Mouse (Mus musculus): Measurements from ENCODE around the gene Shisa4.
A peak's percentile ranks its signal among the peaks of the same experiment; 100 is the strongest.

Gene Shisa4

DNA sequence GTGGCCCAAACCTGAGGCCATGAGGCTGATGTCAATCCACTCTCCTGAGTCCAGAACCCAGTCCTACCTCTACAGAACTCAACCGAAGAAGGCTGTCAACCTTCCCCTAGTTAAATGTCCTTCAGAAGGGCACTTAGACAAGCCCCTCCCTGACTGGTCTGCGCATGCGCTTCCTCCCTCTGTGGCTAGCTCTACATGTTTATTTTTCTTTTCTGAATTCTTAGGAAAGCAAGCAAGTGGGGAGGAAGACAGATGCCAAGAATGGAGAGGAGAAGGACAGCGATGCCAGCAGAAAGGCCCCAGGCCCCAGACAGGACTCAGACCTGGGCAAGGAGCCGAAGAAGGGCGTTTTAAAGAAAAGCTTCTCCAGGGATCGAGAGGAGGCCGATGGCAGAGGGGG, 11.6 kb downstream of the Shisa4 start:
- no peak for DNase-seq

DNA sequence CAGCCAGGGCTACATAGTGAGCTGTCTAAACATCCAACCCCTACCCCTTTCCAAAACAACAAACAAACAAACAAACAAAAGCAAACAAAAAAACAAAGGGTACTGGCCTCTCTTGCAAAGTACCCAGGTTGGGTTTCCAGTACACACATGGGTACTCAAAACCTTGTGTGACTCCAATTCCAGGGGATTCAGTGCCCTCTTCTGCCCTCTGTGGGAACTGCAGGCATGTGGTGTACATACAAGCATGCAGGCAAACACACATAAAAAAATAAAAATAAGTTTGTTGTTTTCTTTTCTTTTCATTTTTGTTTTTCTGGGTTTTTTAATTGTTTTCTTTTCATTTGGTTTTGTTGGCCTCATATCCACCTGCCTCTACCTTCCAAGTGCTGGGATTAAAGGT, 12.9 kb downstream of the Shisa4 start:
- DNase-seq, result no peak

DNA sequence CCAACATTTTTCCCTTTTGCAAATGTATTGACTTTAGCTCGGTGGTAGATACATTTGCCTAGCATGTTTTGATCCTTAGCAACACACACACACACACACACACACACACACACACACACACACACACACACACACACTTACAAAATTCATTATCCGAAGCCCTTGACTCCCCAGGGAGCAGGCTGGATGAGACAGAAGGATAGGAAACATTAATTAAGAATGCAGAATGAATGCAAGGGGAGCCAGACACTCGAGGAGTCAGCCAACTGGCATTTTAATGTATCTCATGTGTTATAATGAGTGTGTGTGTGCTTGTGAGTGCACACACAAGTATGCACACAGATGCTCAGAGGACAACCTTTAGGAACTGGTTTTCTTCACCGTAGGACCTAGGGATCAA, 13.5 kb downstream of the Shisa4 start:
- no peak for DNase-seq

DNA sequence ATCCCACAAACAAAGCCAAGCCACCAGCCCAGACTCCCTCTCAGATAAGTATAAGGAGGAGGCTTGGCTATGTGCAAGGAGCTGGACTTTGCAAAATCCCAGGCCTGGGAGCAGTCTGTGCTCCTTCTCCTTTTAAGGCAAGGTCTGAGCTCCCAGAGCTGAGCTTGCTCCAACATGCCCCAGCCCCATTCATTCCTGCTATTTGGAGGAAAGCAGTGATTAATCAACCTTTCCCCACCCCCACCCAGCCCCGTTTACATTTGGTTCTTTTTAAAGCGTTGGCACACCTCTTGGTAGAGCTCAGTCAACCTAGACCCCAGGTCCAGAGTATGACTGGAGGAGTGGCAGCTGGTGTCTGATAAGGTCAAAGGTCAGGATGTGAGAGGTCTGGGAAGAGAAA, 16.0 kb downstream of the Shisa4 start:
- no peak for DNase-seq

DNA sequence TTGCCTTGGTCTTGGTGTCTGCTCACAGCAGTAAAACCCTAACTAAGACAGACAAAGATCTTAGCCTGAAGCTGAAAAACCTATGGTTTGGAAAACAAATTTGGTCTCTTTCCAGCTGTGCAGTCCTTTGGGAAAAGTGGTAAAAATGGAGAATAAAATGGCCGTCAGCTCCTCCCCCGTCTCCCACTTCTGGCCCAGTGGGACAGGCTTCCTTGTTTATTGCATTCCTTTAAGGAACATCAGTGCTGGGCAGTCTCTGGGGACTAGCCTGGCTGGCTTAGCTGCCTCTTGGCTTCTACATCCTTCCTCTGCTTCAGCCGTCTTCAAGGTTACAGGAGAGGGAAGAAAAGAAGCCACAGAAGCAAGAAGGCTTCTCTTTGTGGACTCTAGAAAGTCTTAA, 23.1 kb downstream of the Shisa4 start:
- DNase-seq, result no peak

DNA sequence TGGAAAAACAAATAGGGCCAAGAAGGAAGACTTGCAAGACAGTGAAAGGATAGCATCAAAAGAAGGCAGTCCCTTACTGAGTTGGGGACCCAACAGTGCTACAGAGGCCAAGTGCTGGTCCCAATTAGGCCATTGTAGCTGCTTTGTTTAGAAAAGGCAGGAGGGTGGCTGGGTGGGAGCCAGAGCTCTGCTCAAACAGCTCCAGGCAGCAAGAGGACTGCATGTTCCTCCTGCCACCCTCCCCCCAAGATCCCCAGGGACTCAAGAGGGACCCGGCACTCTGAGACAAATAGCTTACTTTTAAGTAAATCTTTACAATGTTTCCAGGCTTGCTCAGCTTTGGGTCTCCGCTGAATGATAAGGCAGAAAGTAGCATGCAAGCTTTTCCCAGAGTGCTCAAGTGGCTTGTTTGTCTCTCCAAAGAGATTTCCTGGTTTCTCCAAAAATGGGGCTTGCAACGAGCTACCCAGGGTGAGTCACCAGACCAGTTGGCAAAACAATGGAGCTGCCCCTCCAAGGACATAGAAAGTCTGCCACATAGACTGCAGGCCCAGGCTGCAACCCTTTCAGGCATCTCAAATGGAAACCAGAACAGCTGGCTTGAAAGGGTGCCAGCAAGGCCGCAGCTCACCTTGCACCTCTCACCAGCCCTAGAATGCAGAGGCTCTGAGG, 27.4 kb downstream of the Shisa4 start:
- no peak for DNase-seq

DNA sequence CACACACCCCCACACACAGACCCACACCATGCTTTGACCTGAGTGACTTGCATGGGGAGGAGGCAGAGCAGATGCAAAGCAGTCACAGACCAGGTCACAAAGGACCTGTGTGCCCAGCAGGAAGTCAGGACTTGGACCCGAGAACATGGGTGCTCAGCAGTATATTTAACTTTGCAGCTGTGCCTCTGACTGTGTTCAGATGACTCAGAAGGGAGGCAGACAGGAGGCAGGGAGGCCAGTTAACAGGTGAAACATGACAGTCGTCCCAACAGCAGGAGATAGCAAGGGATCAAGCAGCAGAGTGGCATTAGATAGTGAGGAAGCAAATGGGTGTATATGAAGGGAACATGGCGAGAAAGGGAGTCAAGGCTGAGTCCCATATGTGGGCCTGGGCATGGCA, 28.1 kb downstream of the Shisa4 start:
- no peak for DNase-seq

DNA sequence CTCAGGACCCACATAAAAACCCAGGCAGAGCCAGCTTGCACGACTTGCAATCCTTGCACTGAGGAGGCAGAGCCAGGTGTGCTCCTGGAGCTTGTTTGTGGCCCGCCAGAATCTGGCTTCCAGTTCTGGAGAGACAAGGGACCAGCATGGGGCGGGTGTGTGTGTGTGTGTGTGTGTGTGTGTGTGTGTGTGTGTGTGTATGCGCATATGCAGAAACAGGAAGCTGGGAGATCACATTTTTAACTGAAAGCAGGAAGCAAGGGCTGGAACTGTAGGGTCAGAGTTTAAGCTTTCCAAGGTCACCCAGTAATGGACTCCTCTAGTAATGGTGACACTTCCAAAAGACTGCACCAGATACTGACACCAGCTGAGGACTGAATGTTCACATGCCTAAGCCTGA, 31.0 kb downstream of the Shisa4 start:
- no peak for DNase-seq

DNA sequence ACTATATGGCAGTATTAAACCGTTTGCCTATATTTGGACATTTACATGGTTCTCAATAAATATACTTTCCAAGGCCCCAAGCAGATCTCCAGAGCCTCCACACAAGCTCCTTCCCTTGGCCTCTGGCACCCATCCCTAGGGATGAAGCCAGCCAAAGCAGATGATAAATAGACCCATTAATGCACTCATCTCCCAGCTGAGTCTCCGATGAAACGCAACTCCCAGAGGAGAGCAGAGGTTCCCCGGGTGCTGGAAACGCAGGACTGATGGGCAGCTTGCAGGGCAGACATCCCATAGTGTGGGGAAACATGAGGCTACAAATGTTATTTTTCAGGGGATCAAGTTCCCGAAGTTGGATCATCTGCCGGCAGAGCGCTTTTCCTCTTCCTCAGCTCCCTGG, 33.1 kb downstream of the Shisa4 start:
- no peak for DNase-seq

DNA sequence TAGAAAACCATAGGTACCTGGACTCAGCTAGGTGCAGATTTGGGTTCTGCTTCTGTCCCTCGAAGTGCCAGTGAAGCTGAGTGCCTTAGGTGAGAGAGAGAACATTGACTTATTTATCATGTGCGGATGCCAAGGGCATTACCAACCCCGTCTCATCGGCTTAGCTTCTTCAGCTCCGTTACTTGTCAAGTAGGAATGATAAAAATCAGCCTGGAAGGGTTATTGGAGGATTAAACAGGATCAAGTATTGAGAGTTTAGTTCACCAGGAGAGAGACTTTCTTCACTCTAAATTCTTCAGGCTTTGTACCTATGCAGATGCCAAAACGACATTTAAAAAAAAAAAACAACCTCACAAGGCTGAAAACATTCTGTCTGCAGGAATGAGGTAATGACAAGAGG, 44.5 kb downstream of the Shisa4 start:
- DNase-seq, result no peak

DNA sequence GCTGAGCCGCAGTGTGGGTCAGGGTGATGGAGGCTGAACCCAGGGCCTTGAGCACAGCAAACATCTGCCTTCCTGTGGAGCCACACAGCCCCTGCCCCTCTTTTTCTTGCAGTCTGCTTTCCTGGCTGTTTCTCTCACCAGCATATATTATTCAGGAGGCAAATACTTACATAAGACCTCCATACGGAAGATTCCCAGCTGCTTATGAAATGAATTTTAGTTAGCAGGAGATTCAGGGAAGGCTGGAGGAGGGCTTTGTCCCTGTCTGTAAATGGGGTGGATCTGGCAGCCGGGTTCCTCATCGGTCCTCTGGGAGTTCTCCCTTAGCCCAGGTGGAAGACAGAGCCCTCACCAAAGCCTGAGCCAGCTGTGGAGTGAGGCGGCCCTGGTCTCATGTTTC, 46.7 kb downstream of the Shisa4 start:
- DNase-seq, result peak; percentile 13

DNA sequence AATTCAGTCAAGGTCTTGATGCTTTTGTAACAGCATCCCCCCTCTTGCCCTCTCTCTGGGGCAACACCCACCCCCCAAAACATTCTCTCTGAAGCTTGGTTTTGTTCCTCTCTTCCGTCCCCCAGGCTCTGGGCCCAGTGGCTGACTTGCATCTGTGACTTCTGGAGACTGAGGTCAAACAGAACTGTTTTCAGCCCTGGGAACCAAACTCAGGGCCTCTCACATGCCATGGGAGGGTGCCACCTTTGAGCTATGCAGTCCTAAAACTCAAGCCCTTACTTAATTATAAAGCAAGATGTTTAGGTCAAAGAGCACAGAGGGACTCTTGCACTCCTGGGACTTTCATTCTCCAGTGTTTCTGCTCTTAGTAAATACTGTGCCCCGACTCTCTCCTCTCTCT, 49.1 kb downstream of the Shisa4 start:
- no peak for DNase-seq

DNA sequence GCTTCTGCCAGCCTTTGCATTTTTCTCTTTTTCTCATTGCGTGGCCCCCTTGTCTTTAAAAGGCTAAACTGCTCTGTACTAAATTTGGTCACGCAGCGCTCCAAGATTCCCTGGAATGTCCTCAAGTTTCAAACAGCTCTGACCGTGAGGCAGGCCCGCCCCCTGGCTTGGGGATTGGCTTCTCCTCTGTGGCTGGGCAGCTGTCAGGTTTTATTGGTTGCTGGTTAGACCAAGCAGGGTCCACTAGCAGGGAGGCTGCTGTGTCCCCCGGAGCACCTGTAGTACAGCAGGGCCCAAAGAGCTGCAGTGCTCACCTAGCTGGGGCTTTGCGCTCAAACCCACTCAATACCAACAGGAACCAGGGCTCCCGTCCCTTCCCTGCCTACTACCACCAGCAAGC, 50.5 kb downstream of the Shisa4 start, which contains the start of gene Lmod1:
Lmod1 (plus strand) TSS at position 237 of the 400 bp plus-strand sequence.
- no peak for DNase-seq

DNA sequence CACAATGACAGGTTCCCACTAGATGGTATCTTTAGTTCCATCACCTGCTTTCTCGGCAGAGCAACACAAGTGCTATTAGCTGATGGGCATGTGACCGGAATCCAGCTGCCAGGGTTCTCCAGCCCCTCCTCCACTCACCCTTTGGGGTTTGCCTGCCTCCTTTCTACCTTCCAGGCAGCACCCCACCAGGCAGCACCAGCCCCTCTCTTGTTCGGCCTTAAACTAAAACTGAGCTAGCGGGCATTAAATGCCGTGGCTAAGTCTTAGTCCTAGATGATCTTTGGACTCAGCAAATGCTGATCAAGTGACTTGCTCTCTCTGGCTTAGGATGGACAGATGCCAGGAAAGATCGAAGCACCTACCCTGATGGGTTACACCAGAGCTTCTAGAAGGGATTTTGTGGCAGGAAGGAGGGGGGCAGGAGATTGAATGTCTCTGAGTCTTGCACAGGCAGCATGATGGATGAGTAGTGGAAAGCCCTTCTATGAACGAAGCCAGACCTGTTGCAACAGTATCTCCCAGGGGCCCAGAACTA, 51.6 kb downstream of the Shisa4 start:
- DNase-seq, result no peak
